Mouse (Mus musculus): ENCODE measurements around the gene Krt12. TPM values are rescaled to one million over a fixed set of nuclear protein-coding genes. Genes with fewer than 3 reads are reported as not detected.

The Krt12 gene
- polyA plus RNA-seq, 1 experiment = not detected

- H3K9ac ChIP-seq (ENCODE audit: low read depth, poor library complexity, severe bottlenecking) = no peak overlapping the region
- no peaks in the 10 kb centered on the region for H3K27me3 ChIP-seq (ENCODE audit: control insufficient read depth, insufficient read depth, low read length, poor library complexity, severe bottlenecking)
- H3K4me3 ChIP-seq (ENCODE audit: low read depth, low read length) = no peak overlapping the region
- H3K27ac ChIP-seq (ENCODE audit: insufficient read depth, low read length) = no peak overlapping the region
- H3K36me3 ChIP-seq (ENCODE audit: control insufficient read depth, insufficient read depth, low read length, poor library complexity, severe bottlenecking) = no peaks in the 10 kb centered on the region
- no peaks in the 10 kb centered on the region for H3K4me1 ChIP-seq (ENCODE audit: control insufficient read depth, insufficient read depth, low read length)
- TF ChIP-seq POLR2A (IDR thresholded peaks at IDR 0.05; ENCODE audit: insufficient read depth, low read length) = no peak
- TF ChIP-seq CTCF (IDR thresholded peaks at IDR 0.05; ENCODE audit: low read depth, low read length) = no peak
- TF ChIP-seq EP300 (IDR thresholded peaks at IDR 0.05; ENCODE audit: insufficient read depth, low read depth, low read length) = no peak
- no peaks in the 10 kb centered on the region for H3K9me3 ChIP-seq (replicated peaks; ENCODE audit: control insufficient read depth, insufficient read depth, low read length, poor library complexity, severe bottlenecking)
Observed at GRCm38 (mm10) chr11:99439465-99439864, 17.4 kb upstream of the Krt12 start.

- no peak within 1 kb of the TSS for H3K4me3 ChIP-seq (ENCODE audit: low read depth, low read length)
- H3K27me3 ChIP-seq (ENCODE audit: control insufficient read depth, insufficient read depth, low read length, poor library complexity, severe bottlenecking) = no peaks in the 10 kb centered on the region
- TF ChIP-seq EP300 (IDR thresholded peaks at IDR 0.05; ENCODE audit: insufficient read depth, low read depth, low read length) = no peak
- no peak for TF ChIP-seq CTCF (IDR thresholded peaks at IDR 0.05; ENCODE audit: low read depth, low read length)
- TF ChIP-seq POLR2A (IDR thresholded peaks at IDR 0.05; ENCODE audit: insufficient read depth, low read length) = no peak
- no peaks in the 10 kb centered on the region for H3K4me1 ChIP-seq (ENCODE audit: control insufficient read depth, insufficient read depth, low read length)
- no peaks in the 10 kb centered on the region for H3K9me3 ChIP-seq (replicated peaks; ENCODE audit: control insufficient read depth, insufficient read depth, low read length, poor library complexity, severe bottlenecking)
- H3K9ac ChIP-seq (ENCODE audit: low read depth, poor library complexity, severe bottlenecking) = no peak within 1 kb of the TSS
- no peak within 1 kb of the TSS for H3K27ac ChIP-seq (ENCODE audit: insufficient read depth, low read length)
- no peaks in the 10 kb centered on the region for H3K36me3 ChIP-seq (ENCODE audit: control insufficient read depth, insufficient read depth, low read length, poor library complexity, severe bottlenecking)
Observed at GRCm38 (mm10) chr11:99437972-99438371, 15.9 kb upstream of the Krt12 start, which contains the start of gene Krt20. Krt20 (minus strand) TSS chr11:99438150.

GRCm38 (mm10) chr11:99436625-99437024 lies 14.6 kb upstream of the Krt12 start:
- Histone ChIP-seq H3K9me3 (replicated peaks; ENCODE audit: control insufficient read depth, insufficient read depth, low read length, poor library complexity, severe bottlenecking) (no peaks in the 10 kb centered on the region), H3K27ac (ENCODE audit: insufficient read depth, low read length) (no peak overlapping the region), H3K27me3 (ENCODE audit: control insufficient read depth, insufficient read depth, low read length, poor library complexity, severe bottlenecking) (no peaks in the 10 kb centered on the region), H3K4me3 (ENCODE audit: low read depth, low read length) (no peak overlapping the region), H3K36me3 (ENCODE audit: control insufficient read depth, insufficient read depth, low read length, poor library complexity, severe bottlenecking) (no peaks in the 10 kb centered on the region), H3K9ac (ENCODE audit: low read depth, poor library complexity, severe bottlenecking) (no peak overlapping the region), H3K4me1 (ENCODE audit: control insufficient read depth, insufficient read depth, low read length) (no peaks in the 10 kb centered on the region)
- TF ChIP-seq EP300 (IDR thresholded peaks at IDR 0.05; ENCODE audit: insufficient read depth, low read depth, low read length) (no peak), POLR2A (IDR thresholded peaks at IDR 0.05; ENCODE audit: insufficient read depth, low read length) (no peak), CTCF (IDR thresholded peaks at IDR 0.05; ENCODE audit: low read depth, low read length) (no peak)

GRCm38 (mm10) chr11:99430670-99431069 lies 8.6 kb upstream of the Krt12 start:
- no peaks in the 10 kb centered on the region for H3K9me3 ChIP-seq (replicated peaks; ENCODE audit: control insufficient read depth, insufficient read depth, low read length, poor library complexity, severe bottlenecking)
- TF ChIP-seq EP300 (IDR thresholded peaks at IDR 0.05; ENCODE audit: insufficient read depth, low read depth, low read length) (no peak), CTCF (IDR thresholded peaks at IDR 0.05; ENCODE audit: low read depth, low read length) (no peak), POLR2A (IDR thresholded peaks at IDR 0.05; ENCODE audit: insufficient read depth, low read length) (no peak)
- H3K27ac ChIP-seq (ENCODE audit: insufficient read depth, low read length) = no peak overlapping the region
- no peak overlapping the region for H3K4me3 ChIP-seq (ENCODE audit: low read depth, low read length)
- no peak overlapping the region for H3K9ac ChIP-seq (ENCODE audit: low read depth, poor library complexity, severe bottlenecking)
- H3K4me1 ChIP-seq (ENCODE audit: control insufficient read depth, insufficient read depth, low read length) = no peaks in the 10 kb centered on the region
- H3K36me3 ChIP-seq (ENCODE audit: control insufficient read depth, insufficient read depth, low read length, poor library complexity, severe bottlenecking) = no peaks in the 10 kb centered on the region
- no peaks in the 10 kb centered on the region for H3K27me3 ChIP-seq (ENCODE audit: control insufficient read depth, insufficient read depth, low read length, poor library complexity, severe bottlenecking)

GRCm38 (mm10) chr11:99420586-99420985 lies 1.5 kb downstream of the Krt12 start:
- no peak for TF ChIP-seq POLR2A (IDR thresholded peaks at IDR 0.05; ENCODE audit: insufficient read depth, low read length)
- no peak for TF ChIP-seq CTCF (IDR thresholded peaks at IDR 0.05; ENCODE audit: low read depth, low read length)
- TF ChIP-seq EP300 (IDR thresholded peaks at IDR 0.05; ENCODE audit: insufficient read depth, low read depth, low read length) = no peak
- no peaks in the 10 kb centered on the region for H3K9me3 ChIP-seq (replicated peaks; ENCODE audit: control insufficient read depth, insufficient read depth, low read length, poor library complexity, severe bottlenecking)
- H3K9ac ChIP-seq (ENCODE audit: low read depth, poor library complexity, severe bottlenecking) = no peak overlapping the region
- H3K36me3 ChIP-seq (ENCODE audit: control insufficient read depth, insufficient read depth, low read length, poor library complexity, severe bottlenecking) = no peaks in the 10 kb centered on the region
- no peak overlapping the region for H3K4me3 ChIP-seq (ENCODE audit: low read depth, low read length)
- H3K4me1 ChIP-seq (ENCODE audit: control insufficient read depth, insufficient read depth, low read length) = no peaks in the 10 kb centered on the region
- H3K27me3 ChIP-seq (ENCODE audit: control insufficient read depth, insufficient read depth, low read length, poor library complexity, severe bottlenecking) = no peaks in the 10 kb centered on the region
- H3K27ac ChIP-seq (ENCODE audit: insufficient read depth, low read length) = no peak overlapping the region

GRCm38 (mm10) chr11:99417819-99418218 lies 4.2 kb downstream of the Krt12 start:
- no peaks in the 10 kb centered on the region for H3K4me1 ChIP-seq (ENCODE audit: control insufficient read depth, insufficient read depth, low read length)
- no peaks in the 10 kb centered on the region for H3K9me3 ChIP-seq (replicated peaks; ENCODE audit: control insufficient read depth, insufficient read depth, low read length, poor library complexity, severe bottlenecking)
- H3K4me3 ChIP-seq (ENCODE audit: low read depth, low read length) = no peak overlapping the region
- no peaks in the 10 kb centered on the region for H3K27me3 ChIP-seq (ENCODE audit: control insufficient read depth, insufficient read depth, low read length, poor library complexity, severe bottlenecking)
- TF ChIP-seq CTCF (IDR thresholded peaks at IDR 0.05; ENCODE audit: low read depth, low read length) = no peak
- TF ChIP-seq EP300 (IDR thresholded peaks at IDR 0.05; ENCODE audit: insufficient read depth, low read depth, low read length) = no peak
- no peak for TF ChIP-seq POLR2A (IDR thresholded peaks at IDR 0.05; ENCODE audit: insufficient read depth, low read length)
- H3K36me3 ChIP-seq (ENCODE audit: control insufficient read depth, insufficient read depth, low read length, poor library complexity, severe bottlenecking) = no peaks in the 10 kb centered on the region
- H3K27ac ChIP-seq (ENCODE audit: insufficient read depth, low read length) = no peak overlapping the region
- no peak overlapping the region for H3K9ac ChIP-seq (ENCODE audit: low read depth, poor library complexity, severe bottlenecking)
